Mouse (Mus musculus) embryonic facial prominence, embryonic 11.5 days (tissue): Measurements from ENCODE around the gene Foxn2. TPM values are rescaled to one million over a fixed set of nuclear protein-coding genes. Genes with fewer than 3 reads are reported as not detected.

Source experiments
- ATAC-seq: fragments of 200-750 bp; cut with Nextera tagmentation; replicated peaks from 2 replicates; pipeline ENCODE4 v1.8.0; 2017; ENCODE audit warnings: low read depth; ENCODE audit not compliant: insufficient number of reproducible peaks, low FRiP score, low TSS enrichment
- DNase-seq: peaks from one replicate; pipeline ENCODE4 v3.0.0-alpha.2; 2015; ENCODE audit warnings: low spot score
- H3K27ac ChIP-seq: fragments of 300-500 bp; sonication (generic); replicated peaks from 2 replicates; pipeline ENCODE4 v1.5.1; 2014; ENCODE audit warnings: mild to moderate bottlenecking, low read depth, low read length, control low read depth
- H3K27me3 ChIP-seq: fragments of 300-500 bp; sonication (generic); 2 replicates; pipeline ENCODE4 v1.6.1; 2014; ENCODE audit warnings: mild to moderate bottlenecking, low read length, moderate library complexity, mixed read lengths; ENCODE audit not compliant: control insufficient read depth, insufficient read depth
- H3K36me3 ChIP-seq: fragments of 300-500 bp; sonication (generic); replicated peaks from 2 replicates; pipeline ENCODE4 v1.6.1; 2014; ENCODE audit warnings: low read depth, mild to moderate bottlenecking, low read length, moderate library complexity, mixed read lengths; ENCODE audit not compliant: control insufficient read depth, insufficient read depth
- H3K4me1 ChIP-seq: fragments of 300-500 bp; sonication (generic); 2 replicates; pipeline ENCODE4 v1.6.1; 2014; ENCODE audit warnings: low read length, mixed read lengths; ENCODE audit not compliant: control insufficient read depth, insufficient read depth
- H3K4me2 ChIP-seq: fragments of 300-500 bp; sonication (generic); 2 replicates; pipeline ENCODE4 v1.6.1; 2014; ENCODE audit warnings: low read depth, mild to moderate bottlenecking, control low read depth, low read length, moderate library complexity
- H3K4me3 ChIP-seq: fragments of 300-500 bp; sonication (generic); 2 replicates; pipeline ENCODE4 v1.5.1; 2014; ENCODE audit warnings: low read depth, low read length, control low read depth
- H3K9ac ChIP-seq: fragments of 300-500 bp; sonication (generic); replicated peaks from 2 replicates; pipeline ENCODE4 v1.6.1; 2014; ENCODE audit warnings: mild to moderate bottlenecking, control low read depth, low read length
- H3K9me3 ChIP-seq: fragments of 300-500 bp; sonication (generic); replicated peaks from 2 replicates; pipeline ENCODE4 v1.6.1; 2016; ENCODE audit warnings: mild to moderate bottlenecking, low read length, inconsistent platforms, mixed read lengths; ENCODE audit not compliant: control insufficient read depth
- WGBS: fragments of 180-500 bp; shearing (Covaris S2); extraction: QIAGEN DNeasy Blood & Tissue Kit; methylation state at CpG from one replicate; pipeline ENCODE4 v1.1.7; 2014; 5-methylcytosine and 5-hydroxymethylcytosine counted together
- polyA plus RNA-seq: library from polyadenylated mRNA; unstranded; fragments of >200 nt; fragmentation: Nextera tagmentation; extraction: Ambion mirVana; gene quantifications from 2 replicates; pipeline ENCODE4 v1.2.1, GENCODE M21; 2014

Foxn2 gene
- polyA plus RNA-seq, 1 experiment from 2014 or later = 9.3 TPM

DNA sequence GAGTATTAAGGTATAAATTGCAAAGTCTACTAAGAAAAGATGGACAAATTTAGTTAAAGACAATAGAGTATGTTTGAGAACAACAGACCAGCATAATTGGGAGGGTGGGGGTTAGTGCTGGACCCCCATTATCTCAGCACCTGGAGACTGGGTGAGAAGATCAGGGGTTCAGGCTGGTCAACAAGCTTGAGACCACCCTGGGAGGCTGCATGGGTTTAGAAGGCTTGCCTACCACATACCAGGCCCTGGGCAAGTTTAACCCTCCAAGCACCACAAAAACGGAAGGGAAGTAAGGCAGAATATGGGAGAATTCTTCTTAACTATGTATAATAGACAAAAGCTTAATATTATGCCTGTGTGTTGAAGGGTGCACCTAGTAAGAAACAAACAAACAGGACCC lies 44.4 kb downstream of the Foxn2 start:
- Histone ChIP-seq H3K27me3 (no peaks in the 10 kb centered on the region), H3K27ac (no peak overlapping the region), H3K9ac (no peak overlapping the region), H3K4me2 (no peak overlapping the region), H3K4me1 (no peaks in the 10 kb centered on the region), H3K4me3 (no peak overlapping the region), H3K9me3 (no peaks in the 10 kb centered on the region), H3K36me3 (no peaks in the 10 kb centered on the region; the same call in 1 of the 2 replicates)
- WGBS = 84% methylated on average over 1 of the region's 1 CpGs
- ATAC-seq (no peak), DNase-seq (no peak)

DNA sequence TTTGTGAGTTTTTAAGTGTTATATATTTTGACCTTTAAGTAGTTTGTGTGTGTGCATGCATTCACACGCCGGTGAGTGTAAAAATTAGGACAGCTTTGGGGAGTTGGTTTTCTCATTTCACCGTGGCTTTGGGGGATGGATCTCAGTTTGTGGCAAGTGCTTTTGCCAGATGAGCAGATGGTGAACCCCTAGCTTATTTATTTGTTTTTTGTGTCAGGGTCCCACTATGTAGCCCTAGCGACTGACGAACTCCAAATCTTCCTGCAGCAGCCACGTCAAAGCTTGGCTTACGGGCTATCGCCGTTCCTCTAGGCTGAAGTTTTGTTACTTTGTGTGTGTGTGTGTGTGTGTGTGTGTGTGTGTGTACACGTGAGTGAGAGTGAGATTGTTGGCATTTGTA lies 50.0 kb downstream of the Foxn2 start:
- H3K9ac ChIP-seq = no peak overlapping the region
- H3K27me3 ChIP-seq = no peaks in the 10 kb centered on the region
- ATAC-seq (no peak), DNase-seq (no peak)
- H3K4me1 ChIP-seq = no peaks in the 10 kb centered on the region; the same call in 1 of the 2 replicates
- no peak overlapping the region for H3K4me2 ChIP-seq
- 90% methylated on average over 10 of the region's 10 CpGs for WGBS
- H3K36me3 ChIP-seq = no peaks in the 10 kb centered on the region; the same call in 1 of the 2 replicates
- H3K9me3 ChIP-seq = no peaks in the 10 kb centered on the region
- H3K4me3 ChIP-seq = no peak overlapping the region
- no peak overlapping the region for H3K27ac ChIP-seq

DNA sequence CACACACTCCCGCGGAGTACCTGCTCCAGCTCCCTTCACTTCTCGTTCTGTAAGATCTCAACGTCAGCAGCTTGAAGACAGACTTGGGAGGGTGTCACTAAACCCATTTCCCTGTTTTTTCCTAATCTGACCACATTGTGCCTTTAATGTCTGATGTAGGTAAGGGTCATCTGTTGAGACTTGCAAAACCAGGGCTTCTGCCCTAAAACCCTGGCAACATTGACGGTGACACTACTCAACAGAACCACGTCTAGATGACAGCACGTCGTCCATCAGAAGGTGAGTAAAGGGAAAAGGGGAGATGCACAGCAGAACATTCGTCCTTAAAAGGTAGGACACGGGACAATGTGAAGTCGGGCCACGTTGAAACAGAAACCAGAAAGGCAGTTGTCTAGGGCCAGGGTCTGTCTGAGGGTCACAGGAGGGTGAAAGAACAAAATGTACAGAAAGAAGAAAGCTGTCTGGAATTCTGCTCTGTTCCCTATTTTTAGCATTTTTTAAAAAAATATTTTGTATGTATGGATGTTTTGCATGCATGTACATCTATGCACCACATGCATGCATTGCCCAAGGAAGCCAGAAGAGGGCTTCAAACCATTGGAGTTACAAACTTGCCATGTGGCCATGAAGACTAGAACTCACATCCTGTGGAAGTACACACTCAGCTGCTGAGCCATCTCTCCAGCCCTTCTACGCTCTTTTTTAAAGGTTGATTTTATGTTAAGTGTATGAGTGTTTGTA lies 51.0 kb downstream of the Foxn2 start:
- Histone ChIP-seq H3K36me3 (no peaks in the 10 kb centered on the region; the same call in 1 of the 2 replicates), H3K9me3 (no peaks in the 10 kb centered on the region)
- WGBS = 93% methylated on average over 13 of the region's 13 CpGs

DNA sequence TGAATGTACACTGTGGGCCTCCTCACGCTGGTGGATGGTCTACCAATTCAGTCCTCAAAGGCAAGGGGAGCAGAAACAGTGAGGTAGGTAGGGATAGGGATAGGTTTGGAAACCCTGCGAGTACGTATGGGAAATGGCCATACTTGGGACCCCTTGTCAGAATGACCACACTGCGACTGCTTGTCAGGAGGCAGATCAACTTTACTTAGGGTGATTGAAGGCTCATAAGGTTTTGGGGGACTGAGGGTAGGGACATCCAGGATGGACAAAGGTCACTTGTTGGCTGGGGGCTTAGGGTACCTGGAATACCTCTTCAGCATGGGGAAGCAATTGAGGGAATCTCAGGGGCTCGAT lies 51.6 kb downstream of the Foxn2 start:
- 88% methylated on average over 5 of the region's 5 CpGs for WGBS
- Histone ChIP-seq H3K27me3 (no peaks in the 10 kb centered on the region), H3K36me3 (no peaks in the 10 kb centered on the region), H3K4me1 (no peaks in the 10 kb centered on the region; the same call in 1 of the 2 replicates), H3K9me3 (no peaks in the 10 kb centered on the region), H3K4me2 (no peak overlapping the region), H3K9ac (no peak overlapping the region), H3K27ac (no peak overlapping the region), H3K4me3 (no peak overlapping the region)
- DNase-seq (no peak), ATAC-seq (no peak)

More for the DNA sequence above, 51.0 kb downstream of the Foxn2 start:
- DNase-seq (no peak), ATAC-seq (no peak)
- no peak overlapping the region for H3K4me3 ChIP-seq
- no peak overlapping the region for H3K27ac ChIP-seq
- no peaks in the 10 kb centered on the region for H3K27me3 ChIP-seq
- H3K4me1 ChIP-seq = no peaks in the 10 kb centered on the region; the same call in 1 of the 2 replicates
- H3K4me2 ChIP-seq = no peak overlapping the region
- H3K9ac ChIP-seq = no peak overlapping the region

DNA sequence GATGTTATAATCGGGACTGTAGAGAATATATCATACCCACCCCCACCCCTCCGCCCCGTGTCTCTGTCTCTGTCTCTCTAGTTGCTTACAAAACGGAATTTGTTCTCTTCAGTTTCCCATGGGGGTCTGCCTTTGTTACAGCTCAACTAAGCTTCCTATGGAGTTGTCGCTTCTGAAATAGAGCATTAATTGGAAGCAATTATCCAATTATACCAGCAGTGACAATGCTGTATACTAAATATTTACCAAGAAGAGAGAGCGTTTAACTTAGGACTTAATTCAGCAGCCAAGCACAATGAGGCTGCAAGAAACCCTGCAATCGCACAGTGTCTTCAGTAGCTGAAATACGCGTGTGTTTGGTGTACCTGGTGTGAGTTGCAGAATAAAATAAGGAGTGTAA lies 53.0 kb downstream of the Foxn2 start:
- WGBS = 70% methylated on average over 9 of the region's 9 CpGs
- H3K9me3 ChIP-seq = no peaks in the 10 kb centered on the region
- no peaks in the 10 kb centered on the region for H3K36me3 ChIP-seq
- no peak overlapping the region for H3K4me3 ChIP-seq
- H3K27ac ChIP-seq = no peak overlapping the region
- H3K9ac ChIP-seq = no peak overlapping the region
- H3K4me2 ChIP-seq = no peak overlapping the region
- no peak for DNase-seq
- H3K27me3 ChIP-seq = no peaks in the 10 kb centered on the region
- no peaks in the 10 kb centered on the region; the same call in 1 of the 2 replicates for H3K4me1 ChIP-seq
- ATAC-seq = no peak

DNA sequence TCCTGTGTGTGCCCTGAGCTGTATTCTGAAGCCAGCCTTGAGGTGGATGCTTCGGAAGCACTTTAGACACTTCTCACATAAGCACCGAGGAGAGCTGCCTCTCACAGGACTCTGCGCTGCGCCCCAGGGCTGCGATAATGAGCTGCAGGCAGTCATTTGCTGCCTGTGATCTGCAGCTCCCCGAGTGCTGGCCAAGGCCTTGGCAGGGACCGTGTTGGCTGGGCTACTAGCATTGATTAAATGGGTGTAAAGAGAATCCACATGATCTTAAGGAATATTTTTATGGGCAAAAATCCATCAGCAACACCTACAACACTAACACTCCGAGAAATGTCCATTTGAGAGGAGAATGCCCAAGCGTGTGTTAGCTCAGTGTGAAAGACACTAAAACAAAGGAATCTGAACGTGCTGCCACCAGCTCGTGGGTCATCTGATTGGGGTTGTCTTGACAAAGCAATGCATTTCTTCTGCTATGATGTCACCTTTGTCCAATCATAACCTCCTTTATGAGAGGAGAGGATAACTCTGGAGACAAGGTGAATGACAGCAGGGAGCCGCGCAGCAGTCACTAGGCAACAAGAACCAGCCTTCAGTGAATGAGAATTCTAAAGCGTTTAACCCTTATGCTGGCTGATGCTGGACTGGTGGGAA lies 53.7 kb downstream of the Foxn2 start:
- ATAC-seq = peak; percentile 74
- peak; percentile 18 for DNase-seq

DNA sequence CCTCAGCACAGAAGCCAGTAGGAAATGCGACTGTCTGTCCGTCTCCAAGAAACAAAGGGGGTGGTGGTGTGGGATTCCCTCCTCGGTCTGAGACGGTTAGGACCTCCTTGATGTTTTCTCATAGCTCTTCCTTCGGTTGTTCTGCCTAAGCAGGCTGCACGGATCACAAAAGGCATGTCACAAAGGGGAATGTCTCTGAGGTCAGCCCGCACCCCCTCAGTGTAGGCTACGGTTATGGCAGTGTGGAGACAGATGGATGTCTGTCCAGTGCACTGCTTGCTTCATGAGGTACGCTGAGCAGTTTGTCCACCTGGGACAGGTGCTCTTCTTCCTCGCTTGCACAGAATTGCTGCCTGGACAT lies 54.2 kb downstream of the Foxn2 start:
- no peaks in the 10 kb centered on the region for H3K9me3 ChIP-seq
- ATAC-seq = peak; percentile 46; the same call in 1 of the 2 replicates
- H3K4me3 ChIP-seq = no peak overlapping the region
- H3K4me1 ChIP-seq = no peaks in the 10 kb centered on the region; the same call in 1 of the 2 replicates
- DNase-seq = no peak
- 80% methylated on average over 10 of the region's 10 CpGs for WGBS
- no peak overlapping the region for H3K9ac ChIP-seq
- H3K4me2 ChIP-seq = no peak overlapping the region
- no peaks in the 10 kb centered on the region for H3K27me3 ChIP-seq
- H3K27ac ChIP-seq = no peak overlapping the region
- no peaks in the 10 kb centered on the region for H3K36me3 ChIP-seq

More for the DNA sequence above, 53.7 kb downstream of the Foxn2 start:
- Histone ChIP-seq H3K4me3 (no peak overlapping the region), H3K36me3 (no peaks in the 10 kb centered on the region), H3K9me3 (no peaks in the 10 kb centered on the region), H3K27me3 (no peaks in the 10 kb centered on the region), H3K27ac (no peak overlapping the region), H3K4me2 (no peak overlapping the region), H3K9ac (no peak overlapping the region), H3K4me1 (no peaks in the 10 kb centered on the region; the same call in 1 of the 2 replicates)
- WGBS = 56% methylated on average over 14 of the region's 14 CpGs

DNA sequence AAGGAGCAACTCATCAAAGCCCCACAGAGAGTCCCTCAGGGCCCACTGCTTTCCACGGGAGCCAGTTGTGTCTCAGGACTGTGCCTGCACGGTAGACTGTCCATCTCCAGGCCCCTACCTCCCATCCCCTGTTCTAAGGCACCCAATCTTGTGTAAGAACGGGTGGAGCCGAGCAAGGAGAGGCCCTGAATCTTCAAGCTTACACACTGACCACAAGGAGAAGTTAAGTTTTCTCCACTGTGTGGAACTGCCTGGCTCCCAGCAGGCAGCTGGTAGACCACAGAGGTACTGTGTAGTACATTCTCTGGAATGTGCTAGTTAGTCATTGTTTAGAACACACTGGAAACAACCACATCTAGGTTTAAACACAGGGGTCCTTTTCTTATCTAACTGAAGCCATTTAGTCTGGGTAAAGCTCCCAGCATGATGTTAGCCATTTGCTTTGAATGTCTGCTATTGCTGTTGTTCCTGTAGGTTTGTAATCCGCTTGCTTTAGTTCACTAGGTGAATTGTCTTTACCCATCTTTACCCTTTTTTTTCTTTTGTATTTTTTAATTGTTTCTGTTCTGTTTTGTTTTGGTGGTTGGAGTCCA lies 57.7 kb downstream of the Foxn2 start:
- Histone ChIP-seq H3K4me3 (no peak overlapping the region), H3K27ac (no peak overlapping the region), H3K9ac (no peak overlapping the region), H3K4me1 (no peaks in the 10 kb centered on the region; the same call in 1 of the 2 replicates), H3K9me3 (no peaks in the 10 kb centered on the region), H3K4me2 (no peak overlapping the region), H3K27me3 (no peaks in the 10 kb centered on the region), H3K36me3 (no peaks in the 10 kb centered on the region)
- WGBS = 76% methylated on average over 5 of the region's 5 CpGs
- ATAC-seq (no peak), DNase-seq (no peak)
